9 mouse cellular contexts compared by ENCODE assay signal in genomic region chr4:126734700-126735381, GRCm38 (mm10). TPM values are rescaled to one million over a fixed set of nuclear protein-coding genes. Genes with fewer than 3 reads are reported as not detected.
DNase-seq lines count a peak whose midpoint lies in the region; ATAC-seq and TF ChIP-seq lines count a peak whose summit lies in the region.
"Had no signal": no experiment of that assay in that cellular context is flagged by ENCODE, and none has a peak within 500 bp of the region (broad histone marks: within the 10 kb centered on the region; RNA-seq: fewer than 3 reads in every experiment).

No protein-coding gene starts in this region.

- no peak for ATAC-seq in megakaryocyte, adult 5-6 weeks (ENCODE audit: poor library complexity, severe bottlenecking)
- peak; percentile 5; the same call in 1 of the 2 replicates for ATAC-seq in forebrain, postnatal 0 days
- ATAC-seq in liver, embryonic 11.5 days (replicated peaks; ENCODE audit: low FRiP score), result no peak
- ATAC-seq in stomach, embryonic 14.5 days (ENCODE audit: insufficient number of reproducible peaks, insufficient read depth, low FRiP score, low read depth), result no peak

- peaks cover 7% of the 10 kb centered on the region for H3K9me3 ChIP-seq in megakaryocyte, embryonic 14.5 days
- H3K9me3 ChIP-seq in forebrain, postnatal 0 days (ENCODE audit: low read length), result no peaks in the 10 kb centered on the region
- no peaks in the 10 kb centered on the region for H3K9me3 ChIP-seq in liver, embryonic 11.5 days (ENCODE audit: control insufficient read depth, low read length)
- no peaks in the 10 kb centered on the region; the same call in 1 of the 2 replicates for H3K9me3 ChIP-seq in stomach, embryonic 14.5 days (ENCODE audit: control insufficient read depth, low read depth, low read length)

- no peak for DNase-seq in forebrain, postnatal 0 days
- peak; percentile 51 for DNase-seq in liver, embryonic 11.5 days (ENCODE audit: low spot score)
- no peak for DNase-seq in spleen, postnatal 4 days (ENCODE audit: low spot score in 2 of 2)
- no peak for DNase-seq in right cerebral cortex, adult 18-20 months
- no peak for DNase-seq in gastrocnemius, adult 8-10 months (ENCODE audit: low spot score in 2 of 2)
- DNase-seq: right cerebral cortex, postnatal 25 days had no signal

- peak overlapping the region; percentile 40 for H3K4me2 ChIP-seq in forebrain, postnatal 0 days (ENCODE audit: low read depth)
- H3K4me2 ChIP-seq in liver, embryonic 11.5 days, result peak overlapping the region; percentile 52
- H3K4me2 ChIP-seq in stomach, embryonic 14.5 days (replicated peaks; ENCODE audit: low read depth, low read length), result peak overlapping the region; percentile 39

- no peak for TF ChIP-seq CTCF in forebrain, postnatal 0 days (IDR thresholded peaks at IDR 0.05; ENCODE audit: low read depth)

- H3K9ac ChIP-seq in forebrain, postnatal 0 days, result no peak overlapping the region
- H3K9ac ChIP-seq in liver, embryonic 11.5 days (ENCODE audit: low read depth, low read length), result no peak overlapping the region
- H3K9ac ChIP-seq in stomach, embryonic 14.5 days (replicated peaks; ENCODE audit: low read depth, low read length), result no peak overlapping the region; the same call in 1 of the 2 replicates

- H3K27me3 ChIP-seq in megakaryocyte, embryonic 14.5 days (replicated peaks), result peaks cover 97% of the 10 kb centered on the region
- peaks cover 76% of the 10 kb centered on the region for H3K27me3 ChIP-seq in forebrain, postnatal 0 days (ENCODE audit: insufficient read depth, low read length)
- H3K27me3 ChIP-seq in liver, embryonic 11.5 days (replicated peaks; ENCODE audit: control insufficient read depth, insufficient read depth, low read length), result peaks cover 95% of the 10 kb centered on the region
- peaks cover 60% of the 10 kb centered on the region for H3K27me3 ChIP-seq in stomach, embryonic 14.5 days (ENCODE audit: control insufficient read depth, insufficient read depth, low read length)

- H3K4me1 ChIP-seq in megakaryocyte, embryonic 14.5 days, result peaks cover 41% of the 10 kb centered on the region
- no peaks in the 10 kb centered on the region for H3K4me1 ChIP-seq in forebrain, postnatal 0 days (ENCODE audit: insufficient read depth)
- H3K4me1 ChIP-seq in liver, embryonic 11.5 days (replicated peaks; ENCODE audit: control insufficient read depth, insufficient read depth, low read length), result 0 out of 2 replicates have a peak, but pooled peaks cover 4% of the 10 kb centered on the region
- H3K4me1 ChIP-seq in stomach, embryonic 14.5 days (ENCODE audit: control insufficient read depth, insufficient read depth, low read length), result 0 out of 2 replicates have a peak, but pooled peaks cover 3% of the 10 kb centered on the region

- H3K4me3 ChIP-seq in megakaryocyte, embryonic 14.5 days (replicated peaks), result peak overlapping the region; percentile 90
- peak overlapping the region; percentile 21 for H3K4me3 ChIP-seq in forebrain, postnatal 0 days (ENCODE audit: low read depth, low read length)
- H3K4me3 ChIP-seq in liver, embryonic 11.5 days (ENCODE audit: low read depth, low read length), result peak overlapping the region; percentile 34
- 0 out of 2 replicates have a peak overlapping the region, but pooled peaks have one; percentile 29 for H3K4me3 ChIP-seq in stomach, embryonic 14.5 days (ENCODE audit: low read depth, low read length)

- WGBS in forebrain, postnatal 0 days, result 3% methylated on average over 51 of the region's 51 CpGs
- WGBS in liver, embryonic 11.5 days, result 3% methylated on average over 51 of the region's 51 CpGs
- 2% methylated on average over 51 of the region's 51 CpGs for WGBS in stomach, embryonic 14.5 days

- no peaks in the 10 kb centered on the region for H3K36me3 ChIP-seq in megakaryocyte, embryonic 14.5 days (replicated peaks; ENCODE audit: low read length)
- no peaks in the 10 kb centered on the region for H3K36me3 ChIP-seq in forebrain, postnatal 0 days (ENCODE audit: insufficient read depth)
- H3K36me3 ChIP-seq in liver, embryonic 11.5 days (ENCODE audit: control insufficient read depth, insufficient read depth, low read length), result no peaks in the 10 kb centered on the region
- no peaks in the 10 kb centered on the region for H3K36me3 ChIP-seq in stomach, embryonic 14.5 days (ENCODE audit: control insufficient read depth, insufficient read depth, low read length)

- H3K27ac ChIP-seq in forebrain, postnatal 0 days (ENCODE audit: low read depth, low read length), result no peak overlapping the region
- no peak overlapping the region for H3K27ac ChIP-seq in liver, embryonic 11.5 days (ENCODE audit: low read depth, low read length)
- no peak overlapping the region for H3K27ac ChIP-seq in stomach, embryonic 14.5 days (ENCODE audit: low read length)

RNA-seq across cellular contexts. Expression of gene Tfap2e, which starts 1.2 kb away (rescaled TPM):
- polyA plus RNA-seq in megakaryocyte, embryonic 14.5 days (2012; ENCODE audit: insufficient read depth, low replicate concordance), result not detected in 2 replicates
- not detected in 2 replicates for total RNA-seq in megakaryocyte, adult 5-6 weeks (2015)
- total RNA-seq in megakaryocyte, adult 5-6 weeks (2017), result not detected in 2 replicates
- total RNA-seq in forebrain, postnatal 0 days (2014; rRNA removed), result 1.1 TPM in 2 replicates
- polyA plus RNA-seq in forebrain, postnatal 0 days (2015; fragmentation: Nextera tagmentation; extraction: Ambion mirVana), result 0.86 and 0.93 TPM in 2 replicates
- polyA plus RNA-seq in liver, embryonic 11.5 days (2014; fragmentation: Nextera tagmentation; extraction: Ambion mirVana), result not detected in 2 replicates
- polyA plus RNA-seq in stomach, embryonic 14.5 days (2014; fragmentation: Nextera tagmentation; extraction: Ambion mirVana), result not detected in 2 replicates
- not detected for total RNA-seq in gastrocnemius, adult 8-10 months (2022)

RNA-seq across cellular contexts. Expression of gene Ncdn, which starts 18.4 kb away (rescaled TPM):
- 33.6 and 37.4 TPM in 2 replicates for polyA plus RNA-seq in megakaryocyte, embryonic 14.5 days (2012; ENCODE audit: insufficient read depth, low replicate concordance)
- 6.0 TPM in 2 replicates for total RNA-seq in megakaryocyte, adult 5-6 weeks (2015)
- total RNA-seq in megakaryocyte, adult 5-6 weeks (2017), result 6.0 and 6.1 TPM in 2 replicates
- 308 and 339 TPM in 2 replicates for total RNA-seq in forebrain, postnatal 0 days (2014; rRNA removed)
- polyA plus RNA-seq in forebrain, postnatal 0 days (2015; fragmentation: Nextera tagmentation; extraction: Ambion mirVana), result 205 and 223 TPM in 2 replicates
- polyA plus RNA-seq in liver, embryonic 11.5 days (2014; fragmentation: Nextera tagmentation; extraction: Ambion mirVana), result 25.0 and 27.2 TPM in 2 replicates
- 21.9 and 23.9 TPM in 2 replicates for polyA plus RNA-seq in stomach, embryonic 14.5 days (2014; fragmentation: Nextera tagmentation; extraction: Ambion mirVana)
- total RNA-seq in gastrocnemius, adult 8-10 months (2022), result 10 to 100 TPM; 13.8 to 15.2 (median 14.6) TPM

RNA-seq across cellular contexts. Expression of gene AU040320, which starts 18.5 kb away (rescaled TPM):
- polyA plus RNA-seq in megakaryocyte, embryonic 14.5 days (2012; ENCODE audit: insufficient read depth, low replicate concordance), result 18.6 and 47.8 TPM in 2 replicates
- total RNA-seq in megakaryocyte, adult 5-6 weeks (2015), result 18.7 and 24.2 TPM in 2 replicates
- 18.6 and 20.7 TPM in 2 replicates for total RNA-seq in megakaryocyte, adult 5-6 weeks (2017)
- 33.4 and 35.7 TPM in 2 replicates for total RNA-seq in forebrain, postnatal 0 days (2014; rRNA removed)
- polyA plus RNA-seq in forebrain, postnatal 0 days (2015; fragmentation: Nextera tagmentation; extraction: Ambion mirVana), result 27.4 and 33.5 TPM in 2 replicates
- 18.7 and 19.3 TPM in 2 replicates for polyA plus RNA-seq in liver, embryonic 11.5 days (2014; fragmentation: Nextera tagmentation; extraction: Ambion mirVana)
- 22.4 and 30.1 TPM in 2 replicates for polyA plus RNA-seq in stomach, embryonic 14.5 days (2014; fragmentation: Nextera tagmentation; extraction: Ambion mirVana)
- 10 to 100 TPM; 28.2 to 37.7 (median 33.6) TPM for total RNA-seq in gastrocnemius, adult 8-10 months (2022)

RNA-seq across cellular contexts. Expression of gene Psmb2, which starts 57.4 kb away (rescaled TPM):
- polyA plus RNA-seq in megakaryocyte, embryonic 14.5 days (2012; ENCODE audit: insufficient read depth, low replicate concordance), result 40.3 and 113 TPM in 2 replicates
- total RNA-seq in megakaryocyte, adult 5-6 weeks (2015), result 194 and 203 TPM in 2 replicates
- 103 and 109 TPM in 2 replicates for total RNA-seq in megakaryocyte, adult 5-6 weeks (2017)
- total RNA-seq in forebrain, postnatal 0 days (2014; rRNA removed), result 185 and 187 TPM in 2 replicates
- polyA plus RNA-seq in forebrain, postnatal 0 days (2015; fragmentation: Nextera tagmentation; extraction: Ambion mirVana), result 497 and 510 TPM in 2 replicates
- polyA plus RNA-seq in liver, embryonic 11.5 days (2014; fragmentation: Nextera tagmentation; extraction: Ambion mirVana), result 535 and 555 TPM in 2 replicates
- 461 and 487 TPM in 2 replicates for polyA plus RNA-seq in stomach, embryonic 14.5 days (2014; fragmentation: Nextera tagmentation; extraction: Ambion mirVana)
- total RNA-seq in gastrocnemius, adult 8-10 months (2022), result 10 to 100 TPM; 71.8 to 91.6 (median 87.9) TPM

Comparison
In these comparisons a context has a peak if more than half of its experiments do, and no peak if none do; other contexts are left out.
1. H3K4me3 ChIP-seq: peak in every context shown above with its lines; median percentile 90 in megakaryocyte, embryonic 14.5 days; 34 in liver, embryonic 11.5 days; 29 in stomach, embryonic 14.5 days; 21 in forebrain, postnatal 0 days.